Mouse (Mus musculus) large intestine, adult 2 months (tissue): ENCODE data around the gene Dohh. TPM values are rescaled to one million over a fixed set of nuclear protein-coding genes. Genes with fewer than 3 reads are reported as not detected.

Experiments
- DNase-seq: peaks from one replicate; pipeline ENCODE4 v3.0.0-alpha.2; 2012; ENCODE audit warnings: low read depth, low spot score
- WGBS: fragments of 180-500 bp; shearing (Covaris S2); methylation state at CpG from one replicate; pipeline ENCODE4 v1.1.7; 2018; 5-methylcytosine and 5-hydroxymethylcytosine counted together
- polyA plus RNA-seq: library from polyadenylated mRNA; depleted of rRNA; stranded (reverse); fragments of >200 nt; gene quantifications from 2 replicates; pipeline ENCODE4 v1.2.3, GENCODE M21; 2012

Gene Dohh
- polyA plus RNA-seq, 1 experiment, result 48.2 TPM

GRCm38 (mm10) chr10:81356352-81356990 is 27.8 kb upstream of the Dohh start:
- 57% methylated on average over 12 of the region's 12 CpGs for WGBS
- DNase-seq, result no peak

- 2% methylated on average over 74 of the region's 79 CpGs for WGBS
- no peak for DNase-seq
Observed at GRCm38 (mm10) chr10:81356991-81357844, 27.0 kb upstream of the Dohh start, which contains the start of gene Mfsd12. Gene Mfsd12, plus strand, starts transcription at chr10:81357491.

DNA sequence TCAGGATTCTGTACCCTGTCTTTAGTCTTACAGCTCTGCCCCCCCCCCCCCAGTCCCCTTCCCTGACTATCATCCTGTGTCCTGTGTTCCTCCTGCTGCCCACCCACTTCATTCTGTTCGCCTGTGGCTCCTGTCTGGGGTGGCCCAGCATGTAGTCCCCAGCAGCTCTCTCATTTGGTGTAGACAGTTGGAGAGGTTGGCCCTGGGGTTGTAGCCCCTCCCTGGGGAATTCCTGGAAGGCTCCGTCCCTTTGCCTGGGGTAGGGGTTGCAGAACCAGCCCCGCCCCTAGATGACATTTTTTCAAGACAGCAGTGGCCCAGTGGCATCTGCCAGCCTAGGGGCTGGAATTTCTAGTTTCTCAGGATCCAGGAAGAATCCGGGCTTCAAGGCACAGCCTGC is 26.0 kb upstream of the Dohh start:
- WGBS, result 35% methylated on average over 4 of the region's 4 CpGs
- DNase-seq, result no peak

- 39% methylated on average over 1 of the region's 1 CpGs for WGBS
- no peak for DNase-seq
Observed at GRCm38 (mm10) chr10:81358841-81359240, 25.4 kb upstream of the Dohh start.

DNA sequence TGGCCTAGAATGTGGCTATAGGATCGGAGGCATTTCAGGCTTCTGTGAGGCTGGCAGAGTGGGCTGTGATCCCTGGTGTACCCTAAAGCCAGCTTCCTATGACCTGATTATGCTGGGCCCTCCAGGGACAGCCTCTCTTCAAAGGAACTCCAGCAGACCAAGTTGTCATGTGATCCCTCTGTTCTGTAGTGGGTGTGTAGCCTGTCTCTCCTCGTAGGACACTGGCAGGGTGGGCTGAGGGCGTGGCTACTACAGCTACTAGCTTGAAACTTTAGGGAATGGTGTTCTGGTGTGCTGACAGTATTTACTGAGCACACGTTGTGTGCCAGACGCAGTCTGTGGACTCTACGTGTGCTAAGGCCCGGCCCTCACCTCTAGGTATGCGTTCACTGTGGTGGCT is 23.5 kb upstream of the Dohh start:
- 73% methylated on average over 8 of the region's 8 CpGs for WGBS
- DNase-seq, result no peak

DNA sequence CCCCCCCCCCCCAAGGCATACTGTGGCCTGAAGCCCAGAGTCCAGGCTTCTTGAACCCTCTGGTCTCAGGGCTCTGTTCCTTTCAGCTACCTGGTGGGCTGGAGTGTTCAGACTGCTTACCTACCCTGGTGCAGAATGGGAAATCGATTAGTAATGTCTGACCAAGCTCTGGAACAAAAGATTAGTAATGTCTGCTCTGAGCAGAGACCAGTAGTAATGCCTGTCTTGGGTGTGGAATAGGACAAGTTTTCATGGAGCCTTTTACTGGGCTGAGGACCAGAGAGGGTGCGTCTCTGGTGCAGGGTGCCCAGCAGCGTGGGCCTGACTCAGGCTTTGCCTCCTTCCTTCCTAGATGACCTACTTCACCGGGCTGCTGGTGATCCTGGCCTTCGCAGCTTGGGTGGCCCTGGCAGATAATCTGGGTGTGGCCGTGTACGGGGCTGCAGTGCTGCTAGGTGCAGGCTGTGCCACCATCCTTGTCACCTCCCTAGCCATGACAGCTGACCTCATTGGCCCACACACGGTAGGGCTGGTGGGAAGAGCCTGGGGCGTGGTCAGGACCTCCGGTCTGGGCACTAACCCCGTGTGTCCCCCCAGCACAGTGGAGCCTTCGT is 21.8 kb upstream of the Dohh start:
- 53% methylated on average over 12 of the region's 12 CpGs for WGBS
- DNase-seq, result no peak

DNA sequence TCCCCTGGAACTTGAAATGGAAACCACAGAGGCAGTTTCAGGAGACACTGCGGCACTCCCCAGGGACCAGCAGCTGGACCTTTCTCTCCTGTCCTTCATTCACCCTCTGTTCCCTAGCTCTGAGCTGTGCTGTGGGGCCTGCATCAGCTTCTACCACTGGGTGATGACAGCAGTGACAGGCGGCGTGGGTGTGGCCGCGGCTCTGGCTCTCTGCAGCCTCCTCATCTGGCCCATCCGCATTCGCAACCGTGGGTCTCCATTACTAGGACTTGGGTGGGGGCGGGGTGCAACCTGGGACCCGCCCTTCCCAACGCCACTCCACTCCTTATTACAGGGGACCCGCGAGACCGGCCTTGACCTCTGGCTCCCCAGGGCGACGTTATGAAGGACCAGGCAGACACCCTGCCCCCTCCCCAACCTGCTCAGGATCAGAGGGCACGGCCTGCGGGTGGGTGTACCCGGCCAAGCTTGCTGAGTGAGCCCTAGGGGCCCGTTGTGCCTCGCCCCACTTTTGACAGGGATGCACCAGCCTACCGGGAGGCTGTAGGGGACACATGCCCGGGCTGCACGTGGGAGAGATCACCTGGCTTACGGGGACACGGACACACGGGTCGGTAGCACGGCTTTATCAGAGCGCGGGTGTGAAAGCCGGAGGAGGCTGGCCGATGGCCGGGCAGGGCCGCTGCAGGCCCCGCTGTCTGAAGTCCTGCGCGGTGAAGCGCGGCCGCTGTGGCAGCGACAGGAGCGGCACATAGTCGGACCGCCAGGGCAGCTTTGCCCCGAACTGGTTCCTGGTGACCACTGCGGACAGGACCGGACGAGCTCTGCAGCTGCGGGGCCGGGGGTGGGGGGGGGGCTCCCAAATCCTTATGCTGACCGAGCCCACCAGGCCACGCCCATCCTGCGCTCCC is 20.5 kb upstream of the Dohh start:
- no peak for DNase-seq

GRCm38 (mm10) chr10:81364666-81365065 is 19.6 kb upstream of the Dohh start:
- 21% methylated on average over 28 of the region's 28 CpGs for WGBS
- no peak for DNase-seq

More for the DNA sequence above, 20.5 kb upstream of the Dohh start:
- 40% methylated on average over 52 of the region's 54 CpGs for whole genome bisulfite sequencing

- WGBS, result 35% methylated on average over 4 of the region's 4 CpGs
- DNase-seq, result no peak
Observed at GRCm38 (mm10) chr10:81365073-81365472, 19.2 kb upstream of the Dohh start.

GRCm38 (mm10) chr10:81365672-81366476 is 18.4 kb upstream of the Dohh start, which contains the start of gene 4930404N11Rik:
Gene 4930404N11Rik, minus strand, starts transcription at chr10:81365816.
- no peak for DNase-seq
- 46% methylated on average over 12 of the region's 12 CpGs for WGBS

- WGBS, result 61% methylated on average over 6 of the region's 6 CpGs
- DNase-seq, result no peak
Observed at GRCm38 (mm10) chr10:81366477-81367206, 17.6 kb upstream of the Dohh start.

DNA sequence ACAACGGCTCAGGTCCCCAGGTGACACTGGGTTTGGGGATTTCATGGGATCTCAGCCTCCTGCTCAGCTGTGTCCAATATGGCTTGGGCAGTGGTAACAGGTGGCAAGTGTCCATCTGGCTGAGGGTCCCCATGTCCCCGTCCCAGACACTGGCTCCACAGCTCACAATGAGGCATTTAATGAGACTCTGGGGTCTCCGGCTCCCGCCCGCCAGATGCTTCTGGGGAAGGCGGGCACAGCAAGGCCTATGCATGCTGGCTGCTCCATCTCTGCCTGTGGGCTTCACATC is 17.1 kb upstream of the Dohh start:
- DNase-seq, result no peak
- 91% methylated on average over 6 of the region's 6 CpGs for WGBS

GRCm38 (mm10) chr10:81375322-81375721 is 8.9 kb upstream of the Dohh start:
- no peak for DNase-seq
- WGBS, result 94% methylated on average over 10 of the region's 10 CpGs

- DNase-seq, result no peak
- 28% methylated on average over 6 of the region's 6 CpGs for WGBS
Observed at GRCm38 (mm10) chr10:81376561-81377361, 7.5 kb upstream of the Dohh start.

- DNase-seq, result no peak
- WGBS, result 19% methylated on average over 2 of the region's 2 CpGs
Observed at GRCm38 (mm10) chr10:81377362-81377664, 6.9 kb upstream of the Dohh start.

GRCm38 (mm10) chr10:81377793-81378552 is 6.3 kb upstream of the Dohh start, which contains the start of gene Fzr1:
Gene Fzr1, minus strand, starts transcription at chr10:81378516.
- no peak for DNase-seq
- under 1% methylated on average over 56 of the region's 59 CpGs for WGBS
